Mouse (Mus musculus) C2C12 (cell line): ENCODE measurements at regions not wholly inside any gene's neighbourhood (a gene's known extent, or its start where the extent isn't known, plus 50 kb on each side); places are given as distances from the start of the nearest gene placed in this dataset.

ENCODE experiments used
- CEBPB ChIP-seq: IDR thresholded peaks from one replicate; pipeline ENCODE4 v1.6.1; 2011; ENCODE audit warnings: low read depth, mild to moderate bottlenecking, control low read depth, moderate library complexity
- CTCF ChIP-seq: IDR thresholded peaks from one replicate; pipeline ENCODE4 v1.5.1; 2011; ENCODE audit not compliant: control insufficient read depth, insufficient read depth, insufficient read length
- MYOD1 ChIP-seq: IDR thresholded peaks from one replicate; pipeline ENCODE4 v1.6.1; 2011; ENCODE audit warnings: low read depth; ENCODE audit not compliant: control insufficient read depth, insufficient read length
- MYOG ChIP-seq: IDR thresholded peaks from one replicate; pipeline ENCODE4 v1.6.1; 2011; ENCODE audit not compliant: control insufficient read depth, insufficient read length; ENCODE audit errors: extremely low read depth

DNA sequence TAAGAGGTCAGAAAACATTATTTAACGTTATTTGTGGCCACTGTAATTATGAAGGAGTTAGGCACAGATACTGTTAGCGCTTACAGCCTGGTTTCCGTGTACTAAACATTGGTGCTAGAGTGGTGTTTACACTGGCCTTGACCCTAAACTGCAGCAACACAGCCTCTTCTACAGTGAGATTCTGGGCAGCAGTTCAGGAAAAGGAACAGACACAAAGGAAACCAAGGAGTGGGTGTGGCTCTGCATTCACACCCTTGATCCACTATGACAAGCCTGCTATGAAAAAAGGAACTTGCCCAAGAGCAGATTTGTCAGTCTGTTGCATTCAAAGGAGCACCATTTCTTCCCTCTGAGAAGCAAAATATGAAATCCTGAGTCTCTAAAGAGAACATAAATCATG, 356.7 kb downstream of the Bckdhb start:
- TF ChIP-seq MYOG = no peak
- no peak for TF ChIP-seq CTCF
- no peak for TF ChIP-seq CEBPB
- no peak for TF ChIP-seq MYOD1
